Mouse (Mus musculus): ENCODE data around the gene H2-Aa. TPM values are rescaled to one million over a fixed set of nuclear protein-coding genes. Genes with fewer than 3 reads are reported as not detected.

Gene H2-Aa
- polyA plus RNA-seq, 1 experiment from 2014 or later: 0.83 TPM

DNA sequence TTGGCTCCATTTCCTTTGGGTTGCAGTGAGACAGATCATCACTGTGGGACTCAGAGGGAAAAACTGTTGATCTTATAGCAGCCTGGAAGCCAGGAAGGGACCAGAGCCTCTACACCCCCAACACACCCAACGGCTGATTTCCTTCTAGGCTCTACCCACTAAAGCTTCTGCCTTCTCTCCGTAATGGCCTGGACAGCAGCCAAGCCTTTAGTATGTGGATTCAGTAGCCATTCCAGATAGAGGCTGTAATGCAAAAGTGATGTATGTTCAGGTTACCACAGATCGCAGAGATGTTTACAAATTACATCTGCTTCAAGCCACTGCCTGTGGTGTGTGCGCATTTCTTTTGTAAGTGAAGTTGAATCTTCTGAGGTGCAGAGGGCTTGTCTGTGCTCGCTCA, 27.1 kb downstream of the H2-Aa start:
- H3K4me2 ChIP-seq: no peak overlapping the region
- peaks cover 26% of the 10 kb centered on the region for H3K27me3 ChIP-seq
- no peak for ATAC-seq (ENCODE audit: low FRiP score, low read depth)
- no peaks in the 10 kb centered on the region for H3K36me3 ChIP-seq
- no peak overlapping the region for H3K4me3 ChIP-seq
- no peak overlapping the region for H3K27ac ChIP-seq (replicated peaks)
- H3K9ac ChIP-seq: no peak overlapping the region
- 75% methylated on average over 5 of the region's 5 CpGs for WGBS
- H3K4me1 ChIP-seq (replicated peaks): peaks cover 22% of the 10 kb centered on the region
- H3K9me3 ChIP-seq: no peaks in the 10 kb centered on the region

DNA sequence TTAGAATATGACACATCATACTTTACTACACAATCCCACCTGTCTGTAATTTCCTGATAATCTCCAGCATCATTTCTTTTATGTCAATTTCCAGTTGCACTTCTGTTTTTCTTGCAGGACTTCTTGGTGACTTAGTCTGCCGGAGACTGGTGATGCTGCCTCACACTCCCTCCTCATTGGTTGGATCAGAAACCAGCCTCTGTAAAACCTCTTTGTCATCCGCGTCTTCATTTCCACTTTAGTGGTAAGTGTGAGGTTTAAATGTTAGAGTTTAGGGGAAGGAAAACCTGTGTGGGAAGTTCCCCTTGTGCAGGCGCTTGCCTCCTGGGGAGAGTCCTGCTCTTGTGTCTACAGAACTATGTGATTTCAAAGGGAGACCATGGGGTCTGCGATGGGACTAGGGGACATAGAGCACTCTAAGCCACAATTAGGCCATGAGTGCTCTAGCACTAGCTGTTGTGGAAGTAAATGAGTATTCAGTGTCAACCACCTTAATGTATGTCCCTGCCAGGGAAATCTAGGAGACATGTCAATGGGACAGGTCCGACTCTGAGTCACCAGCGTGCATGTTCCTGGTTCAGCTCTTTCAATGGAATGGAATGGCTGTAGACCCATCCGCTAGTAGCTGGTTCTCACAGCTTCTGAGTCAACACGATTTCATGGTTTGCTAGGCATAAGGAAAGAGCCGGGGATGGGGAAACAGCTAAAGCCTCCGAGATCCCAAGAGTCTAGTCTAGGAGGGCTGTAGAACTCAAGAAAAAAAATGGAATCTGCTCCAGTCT, 29.8 kb downstream of the H2-Aa start, which contains the start of gene H2-Ab1:
TSS of gene H2-Ab1 (plus strand) at position 96 of the 782 bp plus-strand sequence.
- H3K4me1 ChIP-seq (replicated peaks): no peaks in the 10 kb centered on the region
- 78% methylated on average over 11 of the region's 11 CpGs for WGBS
- H3K4me2 ChIP-seq: no peak within 1 kb of the TSS
- H3K9ac ChIP-seq: no peak within 1 kb of the TSS
- peaks cover 8% of the 10 kb centered on the region; the same call in 1 of the 2 replicates for H3K27me3 ChIP-seq
- no peaks in the 10 kb centered on the region for H3K9me3 ChIP-seq
- ATAC-seq (ENCODE audit: low FRiP score, low read depth): no peak
- no peaks in the 10 kb centered on the region for H3K36me3 ChIP-seq
- H3K4me3 ChIP-seq: no peak within 1 kb of the TSS
- H3K27ac ChIP-seq (replicated peaks): no peak within 1 kb of the TSS

DNA sequence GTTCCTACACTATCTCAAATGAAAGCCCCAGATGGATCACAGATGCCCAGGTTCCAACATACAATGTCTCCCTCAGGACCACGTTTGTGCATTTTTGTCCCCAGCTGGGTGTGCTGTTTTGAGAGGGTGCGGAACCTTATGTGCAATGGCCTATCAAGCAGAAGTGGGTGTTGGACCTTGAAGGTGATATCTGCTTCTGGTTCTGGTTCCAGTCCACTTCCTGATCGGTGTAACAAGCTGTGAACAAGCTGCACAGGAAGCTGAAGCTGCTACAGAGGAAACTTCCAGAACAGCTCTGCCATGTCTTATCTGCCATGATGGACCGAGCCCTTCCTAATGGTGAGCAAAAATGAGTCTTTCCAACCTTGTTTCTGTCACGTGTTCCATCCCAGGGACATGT, 31.1 kb downstream of the H2-Aa start:
- Histone ChIP-seq H3K4me3 (no peak overlapping the region), H3K4me2 (no peak overlapping the region), H3K4me1 (replicated peaks) (no peaks in the 10 kb centered on the region), H3K36me3 (no peaks in the 10 kb centered on the region), H3K27ac (replicated peaks) (no peak overlapping the region), H3K9ac (no peak overlapping the region), H3K27me3 (peaks cover 6% of the 10 kb centered on the region; the same call in 1 of the 2 replicates), H3K9me3 (no peaks in the 10 kb centered on the region)
- no peak for ATAC-seq (ENCODE audit: low FRiP score, low read depth)
- WGBS: 86% methylated on average over 5 of the region's 5 CpGs

DNA sequence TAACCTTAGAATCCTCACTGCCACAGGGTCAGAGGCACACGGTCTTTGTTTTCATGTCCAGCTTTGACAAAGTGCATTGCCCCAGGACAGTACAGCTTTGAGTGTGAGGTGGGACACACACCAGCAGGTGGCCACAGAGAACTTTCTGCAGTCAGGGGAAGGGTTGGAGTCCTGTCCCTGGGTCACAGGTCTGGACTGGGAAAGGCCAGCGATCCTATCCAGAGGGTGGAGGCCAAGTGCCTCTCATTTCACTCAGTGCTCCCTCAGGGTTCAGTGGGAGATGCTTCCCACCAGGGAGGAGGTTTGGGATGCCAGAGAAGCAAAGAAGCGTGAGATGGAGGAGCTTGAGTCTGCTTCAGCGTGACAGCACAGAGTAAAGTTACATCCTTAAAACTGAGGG, 36.0 kb downstream of the H2-Aa start:
- no peak overlapping the region for H3K27ac ChIP-seq (replicated peaks)
- no peak overlapping the region for H3K4me2 ChIP-seq
- WGBS: 49% methylated on average over 4 of the region's 4 CpGs
- no peaks in the 10 kb centered on the region for H3K9me3 ChIP-seq
- no peak for ATAC-seq (ENCODE audit: low FRiP score, low read depth)
- no peaks in the 10 kb centered on the region for H3K27me3 ChIP-seq
- H3K4me1 ChIP-seq (replicated peaks): no peaks in the 10 kb centered on the region
- H3K4me3 ChIP-seq: no peak overlapping the region
- no peak overlapping the region for H3K9ac ChIP-seq
- no peaks in the 10 kb centered on the region for H3K36me3 ChIP-seq

DNA sequence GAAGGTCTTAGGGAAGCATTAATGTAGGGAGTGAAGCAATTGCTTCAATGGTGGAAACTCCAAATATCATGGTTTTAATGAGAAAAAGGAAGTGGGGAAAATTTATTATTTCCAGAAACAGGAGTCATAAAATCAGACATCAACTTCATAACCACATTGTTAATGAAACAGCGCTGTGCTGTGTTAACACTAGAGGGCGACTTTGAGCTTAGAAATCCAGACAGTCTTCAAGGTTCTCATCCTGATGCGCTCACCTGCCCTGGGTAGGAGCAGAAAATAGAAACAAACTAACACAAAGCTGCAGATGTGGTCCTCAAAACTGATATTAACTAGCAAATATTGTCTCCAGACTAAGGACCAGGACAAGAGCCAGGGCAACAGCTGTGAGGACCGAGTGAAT, 37.7 kb downstream of the H2-Aa start:
- no peak for ATAC-seq (ENCODE audit: low FRiP score, low read depth)
- no peaks in the 10 kb centered on the region for H3K9me3 ChIP-seq
- H3K36me3 ChIP-seq: no peaks in the 10 kb centered on the region

DNA sequence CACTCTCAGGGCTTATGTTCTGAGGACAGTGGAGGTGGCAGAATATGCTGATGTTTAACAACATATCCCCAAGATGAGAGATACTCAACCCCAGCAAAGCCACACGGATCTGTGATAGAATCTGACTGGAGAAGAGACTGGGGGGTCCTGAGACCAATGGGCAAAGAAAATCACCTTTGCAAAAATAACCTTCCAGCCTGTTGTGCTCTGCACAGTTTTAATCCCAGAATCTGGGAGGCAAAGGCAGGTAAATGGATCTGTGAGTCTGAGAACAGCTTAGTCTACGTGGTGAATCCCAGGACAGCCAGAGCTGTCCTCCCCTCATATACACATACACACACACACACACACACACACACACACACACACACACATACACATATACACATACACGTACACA, 38.3 kb downstream of the H2-Aa start:
- Histone ChIP-seq H3K9ac (no peak overlapping the region), H3K4me2 (no peak overlapping the region), H3K4me3 (no peak overlapping the region), H3K36me3 (no peaks in the 10 kb centered on the region), H3K27ac (replicated peaks) (no peak overlapping the region), H3K9me3 (no peaks in the 10 kb centered on the region), H3K4me1 (replicated peaks) (no peaks in the 10 kb centered on the region), H3K27me3 (no peaks in the 10 kb centered on the region)
- no peak for ATAC-seq (ENCODE audit: low FRiP score, low read depth)
- WGBS: 47% methylated on average over 3 of the region's 3 CpGs

More for the DNA sequence above, 37.7 kb downstream of the H2-Aa start:
- Histone ChIP-seq H3K4me2 (no peak overlapping the region), H3K27ac (replicated peaks) (no peak overlapping the region), H3K9ac (no peak overlapping the region), H3K27me3 (no peaks in the 10 kb centered on the region), H3K4me1 (replicated peaks) (no peaks in the 10 kb centered on the region), H3K4me3 (no peak overlapping the region)
- WGBS: 24% methylated on average over 4 of the region's 4 CpGs

DNA sequence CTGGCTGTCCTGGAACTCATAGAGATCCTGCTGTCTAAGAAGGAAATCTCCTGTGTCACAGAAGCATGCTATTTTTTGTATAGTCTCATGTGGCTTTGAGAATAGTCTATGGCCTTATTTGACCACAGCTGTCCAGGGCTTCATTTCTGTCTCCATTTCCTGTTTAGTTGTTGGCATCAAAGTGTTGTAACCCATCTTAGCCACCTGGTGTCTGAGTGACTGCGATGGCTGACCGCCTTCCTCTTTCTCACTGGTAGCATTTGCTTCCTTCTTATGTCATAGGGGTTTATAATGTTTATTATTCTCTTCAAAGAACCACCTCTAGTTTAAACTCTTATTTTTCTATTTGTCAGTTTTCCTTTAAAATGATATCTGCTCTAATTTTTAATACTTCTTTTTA, 38.9 kb downstream of the H2-Aa start:
- H3K4me2 ChIP-seq: no peak overlapping the region
- H3K4me1 ChIP-seq (replicated peaks): no peaks in the 10 kb centered on the region
- no peaks in the 10 kb centered on the region for H3K27me3 ChIP-seq
- H3K4me3 ChIP-seq: no peak overlapping the region
- no peak for ATAC-seq (ENCODE audit: low FRiP score, low read depth)
- H3K27ac ChIP-seq (replicated peaks): no peak overlapping the region
- no peaks in the 10 kb centered on the region for H3K9me3 ChIP-seq
- H3K36me3 ChIP-seq: no peaks in the 10 kb centered on the region
- no peak overlapping the region for H3K9ac ChIP-seq
- WGBS: 66% methylated on average over 2 of the region's 2 CpGs

DNA sequence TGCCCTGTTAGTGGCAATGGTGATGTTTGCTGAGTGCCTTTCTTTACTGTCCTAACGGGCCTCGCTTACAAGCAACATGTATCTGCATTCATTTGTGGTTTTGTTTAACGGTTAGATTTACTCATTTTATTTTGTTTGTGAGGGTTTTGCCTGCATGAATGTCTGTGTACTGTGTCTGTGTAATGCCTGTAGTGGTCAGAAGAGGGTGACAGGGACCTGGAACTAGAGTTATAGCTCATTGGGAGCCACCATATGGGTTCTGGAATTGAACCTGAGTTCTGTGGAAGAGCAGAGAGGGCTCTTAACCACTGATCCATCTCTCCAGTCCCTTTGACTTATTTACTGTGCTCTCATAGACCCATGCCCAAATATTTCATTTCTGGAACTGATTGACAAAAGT, 40.6 kb downstream of the H2-Aa start:
- 89% methylated on average over 3 of the region's 3 CpGs for WGBS
- Histone ChIP-seq H3K9me3 (no peaks in the 10 kb centered on the region), H3K27ac (replicated peaks) (no peak overlapping the region), H3K9ac (no peak overlapping the region), H3K4me2 (no peak overlapping the region), H3K27me3 (no peaks in the 10 kb centered on the region), H3K4me1 (replicated peaks) (no peaks in the 10 kb centered on the region), H3K4me3 (no peak overlapping the region), H3K36me3 (no peaks in the 10 kb centered on the region)
- ATAC-seq (ENCODE audit: low FRiP score, low read depth): no peak

DNA sequence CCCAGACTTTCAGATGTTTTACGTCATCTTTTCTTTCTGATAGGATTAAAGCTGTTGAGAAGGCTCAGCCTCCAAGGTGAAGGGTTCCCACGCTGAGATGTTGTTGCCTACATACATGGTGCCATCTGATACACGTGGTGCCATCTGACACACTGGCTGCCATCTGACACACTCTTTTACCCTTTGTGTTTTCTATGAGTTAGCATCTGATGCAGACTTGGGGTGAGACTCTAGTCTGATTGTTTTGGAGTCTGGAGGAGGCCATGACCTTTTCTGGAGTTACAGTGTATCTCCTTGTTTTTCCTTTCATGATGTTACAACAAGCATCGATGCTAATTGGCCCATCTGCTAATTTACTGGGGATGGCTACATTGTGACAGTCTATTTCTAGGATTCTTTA, 43.0 kb downstream of the H2-Aa start:
- no peak for ATAC-seq (ENCODE audit: low FRiP score, low read depth)
- no peaks in the 10 kb centered on the region for H3K27me3 ChIP-seq
- H3K4me1 ChIP-seq (replicated peaks): no peaks in the 10 kb centered on the region
- H3K9me3 ChIP-seq: 0 out of 2 replicates have a peak, but pooled peaks cover 2% of the 10 kb centered on the region
- H3K4me3 ChIP-seq: no peak overlapping the region
- H3K27ac ChIP-seq (replicated peaks): no peak overlapping the region
- H3K4me2 ChIP-seq: no peak overlapping the region
- no peak overlapping the region for H3K9ac ChIP-seq
- WGBS: 82% methylated on average over 4 of the region's 4 CpGs
- no peaks in the 10 kb centered on the region for H3K36me3 ChIP-seq

DNA sequence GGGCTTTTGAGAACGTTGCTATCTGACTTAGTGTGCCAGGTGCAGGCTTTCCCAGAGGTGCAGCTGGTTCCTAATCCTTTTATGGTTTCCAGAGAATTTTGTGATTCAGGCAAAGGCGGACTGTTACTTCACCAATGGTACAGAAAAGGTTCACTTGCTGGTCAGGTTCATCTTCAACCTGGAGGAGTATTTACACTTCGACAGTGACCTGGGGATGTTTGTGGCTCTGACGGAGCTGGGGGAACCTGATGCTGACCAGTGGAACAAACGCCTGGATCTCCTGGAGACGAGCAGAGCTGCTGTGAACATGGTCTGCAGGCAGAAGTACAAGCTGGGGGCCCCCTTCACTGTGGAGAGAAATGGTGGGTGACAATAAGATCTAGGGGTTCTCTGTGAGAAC, 46.7 kb downstream of the H2-Aa start:
- Histone ChIP-seq H3K4me1 (replicated peaks) (no peaks in the 10 kb centered on the region), H3K27ac (replicated peaks) (no peak overlapping the region), H3K4me2 (no peak overlapping the region), H3K9me3 (0 out of 2 replicates have a peak, but pooled peaks cover 2% of the 10 kb centered on the region), H3K36me3 (no peaks in the 10 kb centered on the region), H3K4me3 (no peak overlapping the region), H3K9ac (no peak overlapping the region), H3K27me3 (no peaks in the 10 kb centered on the region)
- 83% methylated on average over 6 of the region's 6 CpGs for WGBS
- no peak for ATAC-seq (ENCODE audit: low FRiP score, low read depth)

DNA sequence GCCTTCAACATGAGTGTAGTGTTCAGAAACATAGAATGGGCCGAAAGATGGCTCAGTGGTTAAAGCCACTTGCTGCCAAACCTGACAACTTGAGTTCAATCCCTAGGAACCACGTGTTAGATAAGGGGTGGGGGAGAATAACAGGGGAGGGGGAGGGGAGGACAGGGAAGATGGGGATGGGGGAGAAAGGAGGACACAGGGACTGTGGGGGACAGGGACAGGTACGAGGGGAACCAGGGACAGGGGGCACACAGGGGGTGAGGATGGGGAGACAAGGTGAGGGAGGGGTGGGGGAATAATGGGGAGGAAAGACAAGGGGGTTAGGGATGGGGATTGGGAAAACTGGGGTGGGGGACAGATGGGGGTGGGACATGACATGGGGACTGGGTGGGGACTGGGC, 47.3 kb downstream of the H2-Aa start:
- H3K4me3 ChIP-seq: no peak overlapping the region
- no peaks in the 10 kb centered on the region for H3K36me3 ChIP-seq
- H3K27ac ChIP-seq (replicated peaks): no peak overlapping the region
- no peak overlapping the region for H3K4me2 ChIP-seq
- 80% methylated on average over 3 of the region's 3 CpGs for WGBS
- H3K9me3 ChIP-seq: 0 out of 2 replicates have a peak, but pooled peaks cover 2% of the 10 kb centered on the region
- H3K27me3 ChIP-seq: no peaks in the 10 kb centered on the region
- ATAC-seq (ENCODE audit: low FRiP score, low read depth): no peak
- H3K4me1 ChIP-seq (replicated peaks): no peaks in the 10 kb centered on the region
- no peak overlapping the region for H3K9ac ChIP-seq

DNA sequence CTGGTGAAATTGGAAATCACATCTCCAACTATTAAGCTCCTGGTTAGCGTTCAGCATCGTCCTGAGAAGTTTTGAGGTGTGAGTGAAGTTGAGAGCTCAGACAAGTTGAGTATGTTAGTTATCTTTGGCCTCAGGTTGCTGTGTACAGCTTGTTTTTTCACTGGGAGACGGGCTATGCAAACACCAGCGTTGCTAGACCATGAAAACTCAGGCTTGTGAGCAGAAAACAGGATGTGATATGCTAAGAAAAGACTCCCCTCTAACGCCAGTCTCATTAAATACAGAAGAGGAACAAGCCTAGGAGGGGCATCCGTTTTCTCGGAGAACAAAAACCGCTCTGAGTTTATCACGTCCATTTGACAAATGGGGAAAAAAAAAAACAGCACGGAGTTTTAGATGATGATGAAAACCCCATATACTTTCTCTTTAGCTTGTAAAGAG, 48.0 kb downstream of the H2-Aa start:
- no peak overlapping the region for H3K27ac ChIP-seq (replicated peaks)
- 73% methylated on average over 10 of the region's 10 CpGs for WGBS
- H3K4me1 ChIP-seq (replicated peaks): no peaks in the 10 kb centered on the region
- no peaks in the 10 kb centered on the region for H3K27me3 ChIP-seq
- H3K4me2 ChIP-seq: no peak overlapping the region
- 0 out of 2 replicates have a peak, but pooled peaks cover 2% of the 10 kb centered on the region for H3K9me3 ChIP-seq
- H3K36me3 ChIP-seq: no peaks in the 10 kb centered on the region
- no peak overlapping the region for H3K9ac ChIP-seq
- no peak overlapping the region for H3K4me3 ChIP-seq
- ATAC-seq (ENCODE audit: low FRiP score, low read depth): no peak

DNA sequence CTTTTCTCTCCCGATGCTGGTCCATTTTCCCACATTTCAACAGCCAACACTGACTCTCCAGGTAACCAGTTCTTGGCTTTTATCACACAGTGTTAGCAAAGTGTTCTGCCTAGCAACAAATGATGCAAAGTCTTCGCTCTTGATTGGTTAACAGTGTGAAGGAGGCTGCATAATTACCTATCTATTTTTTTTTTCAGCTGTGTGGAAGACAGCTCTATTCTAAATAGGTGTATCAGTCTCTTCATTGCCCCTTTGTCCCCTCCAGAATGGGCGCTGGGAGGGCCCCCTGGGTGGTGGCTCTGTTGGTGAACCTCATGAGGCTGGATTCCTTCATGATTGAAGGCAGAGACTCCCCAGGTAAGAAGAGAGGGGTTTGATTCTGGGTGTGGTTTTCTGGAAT, 48.9 kb downstream of the H2-Aa start, which contains the start of gene H2-Ob:
TSS of gene H2-Ob (plus strand) at position 198 of the 400 bp plus-strand sequence.
- ATAC-seq (ENCODE audit: low FRiP score, low read depth): no peak

More for the DNA sequence above, 48.9 kb downstream of the H2-Aa start, which contains the start of gene H2-Ob:
- H3K36me3 ChIP-seq: no peaks in the 10 kb centered on the region
- H3K27me3 ChIP-seq: no peaks in the 10 kb centered on the region
- H3K9me3 ChIP-seq: 0 out of 2 replicates have a peak, but pooled peaks cover 2% of the 10 kb centered on the region
- no peak within 1 kb of the TSS for H3K4me3 ChIP-seq
- no peak within 1 kb of the TSS for H3K9ac ChIP-seq
- WGBS: 66% methylated on average over 3 of the region's 3 CpGs
- no peaks in the 10 kb centered on the region for H3K4me1 ChIP-seq (replicated peaks)
- no peak within 1 kb of the TSS for H3K4me2 ChIP-seq
- H3K27ac ChIP-seq (replicated peaks): no peak within 1 kb of the TSS

Measured in hindbrain, embryonic 15.5 days (tissue).